ENCODE assay signal across 11 mouse cellular contexts in genomic region chr14:7657456-7657855, GRCm38 (mm10). TPM values are rescaled to one million over a fixed set of nuclear protein-coding genes. Genes with fewer than 3 reads are reported as not detected.
DNase-seq lines count a peak whose midpoint lies in the region; ATAC-seq and TF ChIP-seq lines count a peak whose summit lies in the region.
"Not testable (repeated sequence)": the region's sequence is repeated elsewhere in the genome, so short reads cannot be mapped to it uniquely, and the experiment has no call there.
"Had no signal": no experiment of that assay in that cellular context is flagged by ENCODE, and none has a peak within 500 bp of the region (broad histone marks: within the 10 kb centered on the region; RNA-seq: fewer than 3 reads in every experiment).

No protein-coding gene starts in this region.

- H3K4me1 ChIP-seq in forebrain, embryonic 13.5 days; heart, embryonic 12.5 days (replicated peaks); hindbrain, embryonic 14.5 days (replicated peaks; ENCODE audit: control insufficient read depth, insufficient read depth, low read length); kidney, adult 2 months (ENCODE audit: control insufficient read depth, insufficient read depth, low read length); liver, postnatal 0 days (ENCODE audit: insufficient read depth); midbrain, embryonic 14.5 days (ENCODE audit: control insufficient read depth, insufficient read depth, low read length); neural tube, embryonic 15.5 days: not testable (repeated sequence)

- H3K27me3 ChIP-seq in forebrain, embryonic 13.5 days; heart, embryonic 12.5 days (replicated peaks); hindbrain, embryonic 14.5 days (ENCODE audit: control insufficient read depth, insufficient read depth, low read length); kidney, adult 2 months (replicated peaks; ENCODE audit: control insufficient read depth, insufficient read depth, low read length); liver, postnatal 0 days (ENCODE audit: insufficient read depth, low read length); midbrain, embryonic 14.5 days (ENCODE audit: control insufficient read depth, insufficient read depth, low read length); neural tube, embryonic 15.5 days (replicated peaks): not testable (repeated sequence)

- not testable (repeated sequence) for H3K9ac ChIP-seq in forebrain, embryonic 13.5 days; heart, embryonic 12.5 days; hindbrain, embryonic 14.5 days; liver, postnatal 0 days (replicated peaks); midbrain, embryonic 14.5 days (replicated peaks; ENCODE audit: low read length); neural tube, embryonic 15.5 days (replicated peaks)

- TF ChIP-seq EP300 in liver, postnatal 0 days (IDR thresholded peaks at IDR 0.05; ENCODE audit: low read depth) = not testable (repeated sequence)

- not testable (repeated sequence) for H3K36me3 ChIP-seq in forebrain, embryonic 13.5 days (ENCODE audit: poor library complexity, severe bottlenecking); heart, embryonic 12.5 days; hindbrain, embryonic 14.5 days (replicated peaks; ENCODE audit: control insufficient read depth, insufficient read depth); kidney, adult 2 months (ENCODE audit: control insufficient read depth, insufficient read depth, low read length); liver, postnatal 0 days (replicated peaks; ENCODE audit: insufficient read depth, low read length); midbrain, embryonic 14.5 days (ENCODE audit: control insufficient read depth, insufficient read depth, low read length); neural tube, embryonic 15.5 days

- TF ChIP-seq POLR2A in brain, embryonic 14.5 days (IDR thresholded peaks at IDR 0.05; ENCODE audit: borderline replicate concordance, extremely low read depth, insufficient read depth, insufficient read length, poor library complexity, severe bottlenecking); kidney, adult 2 months (IDR thresholded peaks at IDR 0.05; ENCODE audit: low read depth, low read length): not testable (repeated sequence)

- not testable (repeated sequence) for H3K27ac ChIP-seq in forebrain, embryonic 13.5 days; heart, embryonic 12.5 days (ENCODE audit: poor library complexity, severe bottlenecking); hindbrain, embryonic 14.5 days; kidney, adult 2 months (ENCODE audit: insufficient read depth, low read depth, low read length); liver, postnatal 0 days (ENCODE audit: low read depth); midbrain, embryonic 14.5 days (replicated peaks; ENCODE audit: low read depth, low read length); neural tube, embryonic 15.5 days (replicated peaks)

- H3K4me3 ChIP-seq in forebrain, embryonic 13.5 days; kidney, adult 2 months (ENCODE audit: insufficient read depth, low read depth, low read length); liver, postnatal 0 days (ENCODE audit: low read depth, low read length): not testable (repeated sequence)
- H3K4me3 ChIP-seq in heart, embryonic 12.5 days = peak overlapping the region; percentile 40; the same call in 1 of the 2 replicates
- H3K4me3 ChIP-seq in hindbrain, embryonic 14.5 days (replicated peaks; ENCODE audit: low read length) = peak overlapping the region; percentile 31; the same call in 1 of the 2 replicates
- peak overlapping the region; percentile 34 for H3K4me3 ChIP-seq in midbrain, embryonic 14.5 days (replicated peaks; ENCODE audit: low read depth, low read length)
- peak overlapping the region; percentile 42 for H3K4me3 ChIP-seq in neural tube, embryonic 15.5 days (replicated peaks)

- H3K9me3 ChIP-seq in forebrain, embryonic 13.5 days (replicated peaks); heart, embryonic 12.5 days (replicated peaks); hindbrain, embryonic 14.5 days (ENCODE audit: control insufficient read depth, low read length); liver, postnatal 0 days (ENCODE audit: low read length); midbrain, embryonic 14.5 days (ENCODE audit: control insufficient read depth, low read length); neural tube, embryonic 15.5 days (replicated peaks): not testable (repeated sequence)

- peak; percentile 9; the same call in 1 of the 2 replicates for TF ChIP-seq CTCF in brain, embryonic 14.5 days (IDR thresholded peaks at IDR 0.05; ENCODE audit: borderline replicate concordance, extremely low read depth, insufficient read depth, insufficient read length)
- 0 out of 2 replicates have a peak, but pooled peaks have one; percentile 19 for TF ChIP-seq CTCF in kidney, adult 2 months (conservative IDR thresholded peaks at IDR 0.05; ENCODE audit: insufficient read depth, insufficient read length, low read depth, low read length)
- TF ChIP-seq CTCF in liver, postnatal 0 days (IDR thresholded peaks at IDR 0.05; ENCODE audit: low read depth) = peak; percentile 30; the same call in 1 of the 2 replicates

- DNase-seq in brain, embryonic 14.5 days (ENCODE audit: low read depth); hindbrain, embryonic 14.5 days (ENCODE audit: low spot score); kidney, adult 2 months; liver, postnatal 0 days; midbrain, embryonic 14.5 days: not testable (repeated sequence)

- not testable (repeated sequence) for ATAC-seq in forebrain, embryonic 13.5 days; heart, embryonic 12.5 days (ENCODE audit: insufficient number of reproducible peaks, low FRiP score); hindbrain, embryonic 14.5 days (ENCODE audit: low FRiP score); liver, postnatal 0 days; midbrain, embryonic 14.5 days (ENCODE audit: low FRiP score, low TSS enrichment); neural tube, embryonic 15.5 days (ENCODE audit: low FRiP score)

- 11% methylated on average over 10 of the region's 10 CpGs for WGBS in forebrain, embryonic 13.5 days
- 11% methylated on average over 10 of the region's 10 CpGs for WGBS in heart, embryonic 12.5 days
- WGBS in hindbrain, embryonic 14.5 days = 4% methylated on average over 6 of the region's 10 CpGs
- 4% methylated on average over 9 of the region's 10 CpGs for WGBS in kidney, adult 2 months
- 14% methylated on average over 5 of the region's 10 CpGs for WGBS in liver, postnatal 0 days (ENCODE audit: insufficient replicate concordance)
- WGBS in midbrain, embryonic 14.5 days = 8% methylated on average over 6 of the region's 10 CpGs
- 7% methylated on average over 9 of the region's 10 CpGs for WGBS in neural tube, embryonic 15.5 days

- peak overlapping the region; percentile 66 for H3K4me2 ChIP-seq in forebrain, embryonic 13.5 days
- peak overlapping the region; percentile 79; the same call in 1 of the 2 replicates for H3K4me2 ChIP-seq in heart, embryonic 12.5 days
- H3K4me2 ChIP-seq in hindbrain, embryonic 14.5 days (replicated peaks) = peak overlapping the region; percentile 58
- not testable (repeated sequence) for H3K4me2 ChIP-seq in liver, postnatal 0 days (ENCODE audit: low read depth, low read length)
- peak overlapping the region; percentile 52 for H3K4me2 ChIP-seq in midbrain, embryonic 14.5 days (ENCODE audit: low read length)
- H3K4me2 ChIP-seq in neural tube, embryonic 15.5 days = peak overlapping the region; percentile 57

RNA-seq across cellular contexts. Expression of gene Gm10128, which starts 13.7 kb away (rescaled TPM):
- polyA plus RNA-seq in brain, embryonic 14.5 days (2012; rRNA removed) = not detected in 2 replicates
- not detected in 2 replicates for polyA plus RNA-seq in forebrain, embryonic 13.5 days (2015; fragmentation: Nextera tagmentation; extraction: Ambion mirVana)
- not detected in 2 replicates for polyA plus RNA-seq in heart, embryonic 12.5 days (2016; fragmentation: Nextera tagmentation; extraction: Ambion mirVana)
- not detected in 2 replicates for polyA plus RNA-seq in hindbrain, embryonic 14.5 days (2014; fragmentation: Nextera tagmentation; extraction: Ambion mirVana)
- not detected in 2 replicates for polyA plus RNA-seq in kidney, adult 2 months (2012; rRNA removed)
- polyA plus RNA-seq in liver, postnatal 0 days (2015; fragmentation: Nextera tagmentation; extraction: Ambion mirVana) = not detected in 2 replicates
- polyA plus RNA-seq in midbrain, embryonic 14.5 days (2014; fragmentation: Nextera tagmentation; extraction: Ambion mirVana) = not detected in 2 replicates
- not detected in 2 replicates for polyA plus RNA-seq in neural tube, embryonic 15.5 days (2015; fragmentation: Nextera tagmentation; extraction: Ambion mirVana)
- polyA plus RNA-seq: gonadal fat pad, adult 2 months; heart, embryonic 11.5 days; liver, adult 2 months had no signal
